Mouse (Mus musculus) intestine, embryonic 15.5 days (tissue): Measurements from ENCODE around the gene Gm11596. TPM values are rescaled to one million over a fixed set of nuclear protein-coding genes. Genes with fewer than 3 reads are reported as not detected.

Experiments
- ATAC-seq: fragments of 200-750 bp; cut with Nextera tagmentation; 2 replicates; pipeline ENCODE4 v1.8.0; 2017; ENCODE audit warnings: moderate TSS enrichment, moderate library complexity
- H3K27ac ChIP-seq: fragments of 300-500 bp; sonication (generic); 2 replicates; pipeline ENCODE4 v1.5.1; 2015; ENCODE audit warnings: mild to moderate bottlenecking, inconsistent platforms
- H3K27me3 ChIP-seq: fragments of 300-500 bp; sonication (generic); replicated peaks from 2 replicates; pipeline ENCODE4 v1.6.1; 2015; ENCODE audit warnings: inconsistent platforms
- H3K36me3 ChIP-seq: fragments of 300-500 bp; sonication (generic); 2 replicates; pipeline ENCODE4 v1.6.1; 2015; ENCODE audit warnings: inconsistent platforms
- H3K4me1 ChIP-seq: fragments of 300-500 bp; sonication (generic); replicated peaks from 2 replicates; pipeline ENCODE4 v1.6.1; 2015; ENCODE audit warnings: inconsistent platforms
- H3K4me2 ChIP-seq: fragments of 300-500 bp; sonication (generic); replicated peaks from 2 replicates; pipeline ENCODE4 v1.6.1; 2015; ENCODE audit warnings: mild to moderate bottlenecking, inconsistent platforms
- H3K4me3 ChIP-seq: fragments of 300-500 bp; sonication (generic); replicated peaks from 2 replicates; pipeline ENCODE4 v1.5.1; 2015; ENCODE audit warnings: inconsistent platforms
- H3K9ac ChIP-seq: fragments of 300-500 bp; sonication (generic); 2 replicates; pipeline ENCODE4 v1.6.1; 2015; ENCODE audit warnings: inconsistent platforms
- H3K9me3 ChIP-seq: fragments of 300-500 bp; sonication (generic); 2 replicates; pipeline ENCODE4 v1.6.1; 2016; ENCODE audit warnings: inconsistent platforms
- WGBS: fragments of 180-500 bp; shearing (Covaris S2); methylation state at CpG from one replicate; pipeline ENCODE4 v1.1.7; 2015; 5-methylcytosine and 5-hydroxymethylcytosine counted together
- polyA plus RNA-seq: library from polyadenylated mRNA; unstranded; fragments of >200 nt; fragmentation: Nextera tagmentation; extraction: Ambion mirVana; gene quantifications from 2 replicates; pipeline ENCODE4 v1.2.1, GENCODE M21; 2015

The Gm11596 gene
- polyA plus RNA-seq, 1 experiment from 2014 or later: not detected

DNA sequence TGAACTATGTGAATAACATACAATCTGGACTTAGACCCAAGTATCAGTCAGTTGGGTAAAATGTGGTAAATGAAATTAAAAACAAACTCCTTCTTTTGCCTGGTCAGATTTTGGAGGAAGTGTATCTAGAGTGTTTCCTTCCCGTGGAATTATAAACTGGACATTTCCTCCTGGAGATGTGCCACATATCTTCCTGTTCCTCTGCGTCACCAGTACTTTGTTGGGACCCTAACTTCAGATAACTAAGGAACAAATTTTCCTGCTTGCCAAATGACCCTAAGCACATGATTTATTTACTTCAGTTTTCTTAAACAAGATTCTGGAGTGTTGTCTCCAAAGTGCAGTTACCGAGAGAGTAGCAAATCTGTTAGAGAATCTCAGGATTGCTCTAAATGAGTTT lies 49.3 kb downstream of the Gm11596 start:
- no peaks in the 10 kb centered on the region for H3K4me1 ChIP-seq
- H3K4me3 ChIP-seq: no peak overlapping the region
- no peak overlapping the region for H3K9ac ChIP-seq
- 70% methylated on average over 3 of the region's 3 CpGs for WGBS
- H3K27me3 ChIP-seq: no peaks in the 10 kb centered on the region
- H3K9me3 ChIP-seq: no peaks in the 10 kb centered on the region
- H3K27ac ChIP-seq: no peak overlapping the region
- no peak for ATAC-seq
- no peaks in the 10 kb centered on the region for H3K36me3 ChIP-seq
- H3K4me2 ChIP-seq: no peak overlapping the region

Other genes with a start within 250 kb of the Gm11596 start
- gene Krtap3-3, start 242.6 kb downstream of the Gm11596 start, polyA plus RNA-seq: not detected in 2 replicates
- not detected in 2 replicates for gene Krtap3-2, start 236.6 kb downstream of the Gm11596 start, polyA plus RNA-seq
- gene Gm11939, start 234.0 kb downstream of the Gm11596 start, polyA plus RNA-seq: not detected in 2 replicates
- 0.30 TPM in 1 of 2 replicates, not detected in the other for gene Krtap3-1, start 226.8 kb downstream of the Gm11596 start, polyA plus RNA-seq
- not detected in 2 replicates for gene Krtap1-5, start 212.5 kb downstream of the Gm11596 start, polyA plus RNA-seq
- gene Krtap1-4, start 209.8 kb downstream of the Gm11596 start, polyA plus RNA-seq: not detected in 2 replicates
- gene Krtap1-3, start 202.1 kb downstream of the Gm11596 start, polyA plus RNA-seq: not detected in 2 replicates
- not detected in 2 replicates for gene Krtap9-3, start 195.4 kb downstream of the Gm11596 start, polyA plus RNA-seq
- not detected in 2 replicates for gene Gm11938, start 190.2 kb downstream of the Gm11596 start, polyA plus RNA-seq
- gene Gm11937, start 183.3 kb downstream of the Gm11596 start, polyA plus RNA-seq: not detected in 2 replicates
- not detected in 2 replicates for gene Krtap2-4, start 178.6 kb downstream of the Gm11596 start, polyA plus RNA-seq
- not detected in 2 replicates for gene Gm11562, start 173.0 kb downstream of the Gm11596 start, polyA plus RNA-seq
- gene Krtap4-1, start 165.2 kb downstream of the Gm11596 start, polyA plus RNA-seq: not detected in 2 replicates
- not detected in 2 replicates for gene Krtap4-2, start 158.4 kb downstream of the Gm11596 start, polyA plus RNA-seq
- not detected in 2 replicates for gene Krtap4-7, start 149.4 kb downstream of the Gm11596 start, polyA plus RNA-seq
- not detected in 2 replicates for gene Gm11555, start 143.2 kb downstream of the Gm11596 start, polyA plus RNA-seq
- gene Gm11563, start 134.5 kb downstream of the Gm11596 start, polyA plus RNA-seq: not detected in 2 replicates
- gene Krtap4-6, start 127.5 kb downstream of the Gm11596 start, polyA plus RNA-seq: not detected in 2 replicates
- not detected in 2 replicates for gene Gm14190, start 102.7 kb downstream of the Gm11596 start, polyA plus RNA-seq
- gene Gm14180, start 59.2 kb downstream of the Gm11596 start, polyA plus RNA-seq: not detected in 2 replicates
- not detected in 2 replicates for gene Gm11595, start 20.6 kb downstream of the Gm11596 start, polyA plus RNA-seq
- gene Krtap4-8, start 12.8 kb downstream of the Gm11596 start, polyA plus RNA-seq: not detected in 2 replicates
- gene Krtap4-9, start 8.3 kb downstream of the Gm11596 start, polyA plus RNA-seq: not detected in 2 replicates
- gene Gm11569, start 5.5 kb upstream of the Gm11596 start, polyA plus RNA-seq: not detected in 2 replicates
- gene Gm11554, start 11.0 kb upstream of the Gm11596 start, polyA plus RNA-seq: not detected in 2 replicates
- gene Krtap4-13, start 16.4 kb upstream of the Gm11596 start, polyA plus RNA-seq: not detected in 2 replicates
- gene Gm11564, start 22.2 kb upstream of the Gm11596 start, polyA plus RNA-seq: not detected in 2 replicates
- not detected in 2 replicates for gene 2300003K06Rik, start 44.6 kb upstream of the Gm11596 start, polyA plus RNA-seq
- gene Krtap4-16, start 58.1 kb upstream of the Gm11596 start, polyA plus RNA-seq: not detected in 2 replicates
- gene Gm11568, start 64.5 kb upstream of the Gm11596 start, polyA plus RNA-seq: not detected in 2 replicates
- not detected in 2 replicates for gene Gm11559, start 71.0 kb upstream of the Gm11596 start, polyA plus RNA-seq
- not detected in 2 replicates for gene Krtap9-1, start 79.9 kb upstream of the Gm11596 start, polyA plus RNA-seq
- gene Gm11567, start 85.7 kb upstream of the Gm11596 start, polyA plus RNA-seq: not detected in 2 replicates
- gene Krtap31-1, start 114.5 kb upstream of the Gm11596 start, polyA plus RNA-seq: not detected in 2 replicates
- gene Gm11565, start 121.3 kb upstream of the Gm11596 start, polyA plus RNA-seq: not detected in 2 replicates
- not detected in 2 replicates for gene Krtap31-2, start 142.8 kb upstream of the Gm11596 start, polyA plus RNA-seq
- not detected in 2 replicates for gene Krtap9-5, start 155.0 kb upstream of the Gm11596 start, polyA plus RNA-seq
- not detected in 2 replicates for gene Krtap29-1, start 185.6 kb upstream of the Gm11596 start, polyA plus RNA-seq
- not detected in 2 replicates for gene Krtap16-1, start 193.1 kb upstream of the Gm11596 start, polyA plus RNA-seq
- 0.26 TPM in 1 of 2 replicates, not detected in the other for gene Krtap17-1, start 200.5 kb upstream of the Gm11596 start, polyA plus RNA-seq
- gene Krt33a, start 222.7 kb upstream of the Gm11596 start, polyA plus RNA-seq: not detected in 2 replicates
- 0.09 TPM in 1 of 2 replicates, not detected in the other for gene Krt33b, start 236.4 kb upstream of the Gm11596 start, polyA plus RNA-seq
- gene Krt34, start 248.1 kb upstream of the Gm11596 start, polyA plus RNA-seq: not detected in 2 replicates